Mouse (Mus musculus) CH12.LX (cell line): ENCODE measurements around the gene Atp1a1. TPM values are rescaled to one million over a fixed set of nuclear protein-coding genes. Genes with fewer than 3 reads are reported as not detected.

Experiments used
- DNase-seq: peaks from one replicate; pipeline ENCODE4 v3.0.0-alpha.2; 2013; ENCODE audit errors: extremely low read depth
- H3K27ac ChIP-seq: 2 replicates; pipeline ENCODE4 v1.5.1; 2012; ENCODE audit warnings: low read depth, mild to moderate bottlenecking, control low read depth, moderate library complexity; ENCODE audit not compliant: insufficient read depth
- H3K27me3 ChIP-seq: replicated peaks from 2 replicates; pipeline ENCODE3; 2012; ENCODE audit warnings: inconsistent platforms
- H3K36me3 ChIP-seq, 2 experiments: replicated peaks in 1 of 2; 2 replicates each; pipeline versions ENCODE3 to v1.6.1; 2012; ENCODE audit warnings: inconsistent platforms in 1 of 2, low read length in 1 of 2, mild to moderate bottlenecking in 1 of 2, mixed read lengths in 1 of 2, moderate library complexity in 1 of 2; ENCODE audit not compliant: control insufficient read depth in 1 of 2, insufficient read depth in 1 of 2
- H3K4me1 ChIP-seq, 2 experiments: 2 replicates each; pipeline ENCODE4 v1.6.1; 2012; ENCODE audit warnings: inconsistent platforms in 1 of 2, moderate library complexity in 1 of 2; ENCODE audit not compliant: insufficient read depth in 2 of 2, control insufficient read depth in 1 of 2
- H3K4me2 ChIP-seq: 2 replicates; pipeline ENCODE4 v1.6.1; 2012; ENCODE audit warnings: low read depth, mild to moderate bottlenecking, control low read depth; ENCODE audit not compliant: poor library complexity, insufficient read depth, severe bottlenecking
- H3K4me3 ChIP-seq, 3 experiments: fragments of 150-350 bp in 1 of 3; sonication (generic) in 1 of 3; replicated peaks in 1 of 3; 2 replicates each; pipeline versions ENCODE3 to v1.5.1; 2011 to 2012; ENCODE audit warnings: low read depth in 2 of 3, low read length in 2 of 3, mild to moderate bottlenecking in 2 of 3, moderate library complexity in 2 of 3, control low read depth in 1 of 3, improper control_type of control experiment in 1 of 3, inconsistent platforms in 1 of 3, mixed read lengths in 1 of 3; ENCODE audit not compliant: poor library complexity in 1 of 3
- H3K79me2 ChIP-seq: replicated peaks from 2 replicates; pipeline ENCODE4 v1.6.1; 2012; ENCODE audit warnings: mild to moderate bottlenecking, moderate library complexity; ENCODE audit not compliant: control insufficient read depth, poor library complexity, insufficient read depth, severe bottlenecking; ENCODE audit errors: extremely low read depth
- H3K9ac ChIP-seq: 2 replicates; pipeline ENCODE4 v1.6.1; 2012; ENCODE audit warnings: low read depth, mild to moderate bottlenecking, control low read depth, moderate library complexity; ENCODE audit not compliant: insufficient read depth
- H3K9me3 ChIP-seq: replicated peaks from 2 replicates; pipeline ENCODE3; 2012; ENCODE audit warnings: low read length, inconsistent platforms, mixed read lengths
- E2F4 ChIP-seq: IDR thresholded peaks from 2 replicates; pipeline ENCODE4 v1.6.1; 2011; ENCODE audit warnings: low read depth, low read length, improper control_type of control experiment; ENCODE audit not compliant: insufficient replicate concordance
- ELF1 ChIP-seq: IDR thresholded peaks from 2 replicates; pipeline ENCODE4 v1.6.1; 2014; ENCODE audit warnings: low read depth, mild to moderate bottlenecking, inconsistent platforms, low read length, improper control_type of control experiment
- ETS1 ChIP-seq: conservative IDR thresholded peaks from 2 replicates; pipeline ENCODE4 v1.6.1; 2012; ENCODE audit warnings: low read depth, mild to moderate bottlenecking, inconsistent platforms, low read length, improper control_type of control experiment, moderate library complexity
- GABPA ChIP-seq: IDR thresholded peaks from 2 replicates; pipeline ENCODE4 v1.6.1; 2012; ENCODE audit warnings: low read depth, low read length, improper control_type of control experiment, inconsistent platforms; ENCODE audit not compliant: insufficient replicate concordance
- JUN ChIP-seq: IDR thresholded peaks from 2 replicates; pipeline ENCODE4 v1.6.1; 2011; ENCODE audit warnings: low read depth, mild to moderate bottlenecking, low read length, improper control_type of control experiment, moderate library complexity; ENCODE audit not compliant: insufficient read depth
- JUND ChIP-seq: conservative IDR thresholded peaks from 2 replicates; pipeline ENCODE4 v1.6.1; 2011; ENCODE audit warnings: low read depth, low read length, improper control_type of control experiment
- MAFK ChIP-seq: IDR thresholded peaks from 2 replicates; pipeline ENCODE4 v1.6.1; 2011; ENCODE audit warnings: low read length, improper control_type of control experiment; ENCODE audit not compliant: insufficient replicate concordance
- MAX ChIP-seq: IDR thresholded peaks from 2 replicates; pipeline ENCODE4 v1.6.1; 2011; ENCODE audit warnings: low read length, improper control_type of control experiment
- MEF2A ChIP-seq: IDR thresholded peaks from 2 replicates; pipeline ENCODE4 v1.6.1; 2014; ENCODE audit warnings: low read depth, mild to moderate bottlenecking, inconsistent platforms, low read length, improper control_type of control experiment, borderline replicate concordance
- MYC ChIP-seq: IDR thresholded peaks from 2 replicates; pipeline ENCODE4 v1.6.1; 2011; ENCODE audit warnings: low read depth, mild to moderate bottlenecking, improper control_type of control experiment, low read length
- NELFE ChIP-seq: IDR thresholded peaks from 2 replicates; pipeline ENCODE4 v1.6.1; 2011; ENCODE audit warnings: low read depth, low read length, improper control_type of control experiment
- PAX5 ChIP-seq: IDR thresholded peaks from 2 replicates; pipeline ENCODE4 v1.6.1; 2012; ENCODE audit warnings: low read length, inconsistent platforms, mixed read lengths
- POLR2A ChIP-seq: IDR thresholded peaks from 2 replicates; pipeline ENCODE4 v1.6.1; 2011; ENCODE audit warnings: low read depth, mild to moderate bottlenecking, improper control_type of control experiment, low read length
- RAD21 ChIP-seq: IDR thresholded peaks from 2 replicates; pipeline ENCODE4 v1.6.1; 2011; ENCODE audit warnings: low read depth, mild to moderate bottlenecking, low read length, improper control_type of control experiment, moderate library complexity
- SIN3A ChIP-seq: IDR thresholded peaks from 2 replicates; pipeline ENCODE4 v1.6.1; 2012; ENCODE audit warnings: low read length, improper control_type of control experiment, inconsistent platforms
- UBTF ChIP-seq: IDR thresholded peaks from 2 replicates; pipeline ENCODE4 v1.6.1; 2012; ENCODE audit warnings: low read depth, mild to moderate bottlenecking, inconsistent platforms, low read length, improper control_type of control experiment, moderate library complexity
- USF1 ChIP-seq: IDR thresholded peaks from 2 replicates; pipeline ENCODE4 v1.6.1; 2014; ENCODE audit warnings: low read depth, mild to moderate bottlenecking, inconsistent platforms, low read length, improper control_type of control experiment
- ZC3H11A ChIP-seq: IDR thresholded peaks from 2 replicates; pipeline ENCODE4 v1.6.1; 2012; ENCODE audit warnings: low read depth, mild to moderate bottlenecking, inconsistent platforms, low read length, improper control_type of control experiment
- ZKSCAN1 ChIP-seq: IDR thresholded peaks from 2 replicates; pipeline ENCODE4 v1.6.1; 2012; ENCODE audit warnings: low read depth, inconsistent platforms, low read length, improper control_type of control experiment, borderline replicate concordance
- ZMIZ1 ChIP-seq: IDR thresholded peaks from 2 replicates; pipeline ENCODE4 v1.6.1; 2012; ENCODE audit warnings: low read depth, mild to moderate bottlenecking, inconsistent platforms, low read length, improper control_type of control experiment
- ZNF384 ChIP-seq: IDR thresholded peaks from 2 replicates; pipeline ENCODE4 v1.6.1; 2012; ENCODE audit warnings: low read depth, low read length, improper control_type of control experiment, inconsistent platforms
- dilution Hi-C: fragments of 300-500 bp; cut with MboI; formaldehyde crosslinking; loops from 2 replicates; pipeline ENCODE4 v1.14.3; 2020; ENCODE audit warnings: low sequenced_read_pairs; ENCODE audit not compliant: extremely low pct_unique_long_range_greater_than_20kb, extremely low pct_ligation_motif_present
- in situ Hi-C: fragments of 300-500 bp; cut with MboI; formaldehyde crosslinking; loops from 3 replicates; pipeline ENCODE4 v1.14.3; 2019; ENCODE audit warnings: low sequenced_read_pairs, low pct_ligation_motif_present, low pct_unique_long_range_greater_than_20kb, mixed read lengths
- polyA plus RNA-seq: library from polyadenylated mRNA; unstranded; fragments of >175 nt; gene quantifications from 2 replicates; pipeline ENCODE4 v1.2.1, GENCODE M21; 2012; ENCODE audit warnings: low read depth; ENCODE audit not compliant: insufficient read length
- total RNA-seq, 2 experiments: library from RNA; depleted of rRNA; stranded (reverse); fragments of 300-350 nt in 1 of 2; fragments of >200 nt in 1 of 2; gene quantifications; 2 replicates each; pipeline ENCODE4 v1.2.3; 2012 to 2014

The Atp1a1 gene
- total and polyA plus RNA-seq, 3 experiments = 215 to 337 (median 219) TPM

DNA sequence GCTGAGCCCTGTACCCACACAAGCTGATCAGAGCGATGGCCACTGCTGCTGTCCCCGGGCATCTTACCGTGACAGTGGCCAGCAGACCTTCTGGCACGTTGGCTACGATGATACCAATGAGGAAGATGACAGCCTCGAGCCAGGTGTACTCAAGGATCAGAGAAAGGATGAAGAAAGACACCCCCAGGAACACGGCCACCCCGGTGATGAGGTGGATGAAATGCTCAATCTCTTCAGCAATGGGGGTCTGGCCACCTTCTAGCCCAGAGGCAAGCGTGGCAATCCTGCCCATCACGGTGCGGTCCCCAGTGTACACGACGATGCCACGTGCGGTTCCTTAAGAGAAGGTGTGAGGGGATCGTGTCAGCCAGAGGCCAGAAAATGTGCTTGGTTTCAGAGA is 14.1 kb downstream of the Atp1a1 start:
- in situ Hi-C loops = loop anchor here (10.0 kb wide), 1 partner anchor 214 kb away; no protein-coding TSS in a partner anchor
- no peaks in the 10 kb centered on the region for H3K27me3 ChIP-seq

DNA sequence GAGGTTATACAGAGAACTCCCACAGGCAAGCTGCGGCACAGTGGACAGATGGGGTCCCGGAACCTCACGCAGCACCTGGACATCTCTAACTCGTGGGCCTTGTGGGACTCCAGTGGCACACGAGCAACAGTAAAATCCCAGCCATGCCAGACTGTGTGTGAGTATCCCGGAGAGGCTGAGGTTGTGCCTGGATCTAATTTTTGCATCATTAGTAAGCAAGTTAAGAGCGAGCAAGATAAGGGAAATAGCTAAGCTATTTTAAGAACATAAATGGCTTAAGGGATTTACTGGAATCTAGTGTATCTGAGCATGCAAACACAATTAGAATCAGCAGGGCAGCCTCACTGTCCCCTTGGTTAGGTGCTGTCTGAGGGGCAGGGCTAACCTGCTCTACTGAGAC is 16.2 kb downstream of the Atp1a1 start:
- no peaks in the 10 kb centered on the region for H3K9me3 ChIP-seq
- in situ Hi-C loops (no loop called here), dilution Hi-C loops (no loop called here)
- no peaks in the 10 kb centered on the region for H3K79me2 ChIP-seq
- peaks cover 88 to 99% of the 10 kb centered on the region in 2 experiments for H3K36me3 ChIP-seq
- H3K27me3 ChIP-seq = no peaks in the 10 kb centered on the region
- no peak for TF ChIP-seq UBTF
- TF ChIP-seq NELFE = no peak
- no peak for TF ChIP-seq JUND
- TF ChIP-seq, all 38 proteins: peak for 0
- no peak overlapping the region for H3K9ac ChIP-seq
- no peak overlapping the region for H3K4me3 ChIP-seq
- no peak for DNase-seq
- no peak overlapping the region for H3K4me2 ChIP-seq
- peaks cover 4 to 31% of the 10 kb centered on the region in 2 experiments; a peak in 3 of 4 replicates for H3K4me1 ChIP-seq
- no peak overlapping the region for H3K27ac ChIP-seq

More for the DNA sequence above, 14.1 kb downstream of the Atp1a1 start:
- Histone ChIP-seq H3K4me2 (no peak overlapping the region), H3K9ac (no peak overlapping the region), H3K36me3 (peaks cover 88 to 99% of the 10 kb centered on the region in 2 experiments), H3K4me3 (no peak overlapping the region), H3K79me2 (0 out of 2 replicates have a peak, but pooled peaks cover 4% of the 10 kb centered on the region), H3K4me1 (peaks cover 7 to 52% of the 10 kb centered on the region in 2 experiments), H3K9me3 (no peaks in the 10 kb centered on the region)
- no peak for DNase-seq
- TF ChIP-seq ELF1 (no peak), MAFK (no peak), ZMIZ1 (no peak), JUN (no peak), MYC (no peak), POLR2A (no peak), PAX5 (no peak), ETS1 (no peak), E2F4 (no peak), ZNF384 (no peak), RAD21 (no peak), ZKSCAN1 (no peak), NELFE (no peak), USF1 (no peak), GABPA (no peak), MEF2A (no peak), SIN3A (no peak), ZC3H11A (no peak), MAX (no peak)
- TF ChIP-seq, all 38 proteins: peak for 0
- dilution Hi-C loops = no loop called here
- no peak overlapping the region for H3K27ac ChIP-seq
